Mouse (Mus musculus) C2C12 (cell line): ENCODE measurements at regions not wholly inside any gene's neighbourhood (a gene's known extent, or its start where the extent isn't known, plus 50 kb on each side); places are given as distances from the start of the nearest gene placed in this dataset.

Source experiments
- H3K27me3 ChIP-seq: one replicate; pipeline ENCODE4 v1.6.1; 2011; ENCODE audit not compliant: control insufficient read depth, insufficient read depth, insufficient read length
- H3K36me3 ChIP-seq: one replicate; pipeline ENCODE4 v1.6.1; 2011; ENCODE audit not compliant: control insufficient read depth, insufficient read depth
- H3K4me3 ChIP-seq: one replicate; pipeline ENCODE4 v1.5.1; 2011; ENCODE audit warnings: mild to moderate bottlenecking, control low read depth; ENCODE audit not compliant: poor library complexity, insufficient read depth, severe bottlenecking
- H3K79me2 ChIP-seq: one replicate; pipeline ENCODE4 v1.6.1; 2011; ENCODE audit not compliant: control insufficient read depth, insufficient read depth
- H3K79me3 ChIP-seq: one replicate; pipeline ENCODE4 v1.6.1; 2011; ENCODE audit warnings: low read depth, control low read depth
- H3ac ChIP-seq: one replicate; pipeline ENCODE3; 2011; ENCODE audit warnings: low read depth; ENCODE audit not compliant: control insufficient read depth, insufficient read length
- CEBPB ChIP-seq: IDR thresholded peaks from one replicate; pipeline ENCODE4 v1.6.1; 2011; ENCODE audit warnings: low read depth, mild to moderate bottlenecking, control low read depth, moderate library complexity
- CTCF ChIP-seq: IDR thresholded peaks from one replicate; pipeline ENCODE4 v1.5.1; 2011; ENCODE audit not compliant: control insufficient read depth, insufficient read depth, insufficient read length
- FOSL1 ChIP-seq: IDR thresholded peaks from one replicate; pipeline ENCODE4 v1.8.0; 2011; ENCODE audit warnings: mild to moderate bottlenecking, low read length; ENCODE audit not compliant: poor library complexity, insufficient read depth, severe bottlenecking
- MAX ChIP-seq: IDR thresholded peaks from one replicate; pipeline ENCODE4 v1.6.1; 2011; ENCODE audit warnings: mild to moderate bottlenecking, control low read depth
- MYOD1 ChIP-seq: IDR thresholded peaks from one replicate; pipeline ENCODE4 v1.6.1; 2011; ENCODE audit warnings: low read depth; ENCODE audit not compliant: control insufficient read depth, insufficient read length
- MYOG ChIP-seq: IDR thresholded peaks from one replicate; pipeline ENCODE4 v1.6.1; 2011; ENCODE audit not compliant: control insufficient read depth, insufficient read length; ENCODE audit errors: extremely low read depth
- USF1 ChIP-seq: IDR thresholded peaks from one replicate; pipeline ENCODE4 v1.6.1; 2011; ENCODE audit warnings: low read depth, mild to moderate bottlenecking, control low read depth, moderate library complexity

GRCm38 (mm10) chr9:61151901-61152337, 220.2 kb upstream of the Tle3 start:
- Histone ChIP-seq H3K27me3 (peaks cover 22% of the 10 kb centered on the region), H3K79me3 (no peaks in the 10 kb centered on the region), H3K79me2 (no peaks in the 10 kb centered on the region), H3K36me3 (no peaks in the 10 kb centered on the region), H3ac (no peak overlapping the region), H3K4me3 (no peak overlapping the region)
- TF ChIP-seq MYOD1 = no peak
- no peak for TF ChIP-seq USF1
- TF ChIP-seq CEBPB = no peak
- no peak for TF ChIP-seq MYOG
- TF ChIP-seq FOSL1 = no peak
- TF ChIP-seq CTCF = no peak

GRCm38 (mm10) chr9:61154721-61155120, 217.4 kb upstream of the Tle3 start:
- H3K36me3 ChIP-seq = no peaks in the 10 kb centered on the region
- TF ChIP-seq USF1 (no peak), MAX (no peak), CEBPB (no peak), MYOG (no peak), FOSL1 (no peak), CTCF (no peak), MYOD1 (no peak)
- no peaks in the 10 kb centered on the region for H3K79me2 ChIP-seq
- no peak overlapping the region for H3ac ChIP-seq
- peaks cover 31% of the 10 kb centered on the region for H3K27me3 ChIP-seq
- H3K4me3 ChIP-seq = no peak overlapping the region
- no peaks in the 10 kb centered on the region for H3K79me3 ChIP-seq

- Histone ChIP-seq H3K27me3 (peaks cover 31% of the 10 kb centered on the region), H3K36me3 (no peaks in the 10 kb centered on the region), H3K79me2 (no peaks in the 10 kb centered on the region), H3K4me3 (no peak overlapping the region), H3ac (no peak overlapping the region), H3K79me3 (no peaks in the 10 kb centered on the region)
- TF ChIP-seq CTCF = no peak
- TF ChIP-seq FOSL1 = no peak
- TF ChIP-seq MYOG = no peak
- TF ChIP-seq MYOD1 = no peak
- TF ChIP-seq MAX = no peak
- no peak for TF ChIP-seq USF1
- TF ChIP-seq CEBPB = no peak
These were observed 216.3 kb upstream of the Tle3 start for GRCm38 (mm10) chr9:61155851-61156250.

GRCm38 (mm10) chr9:61158192-61158770, 213.9 kb upstream of the Tle3 start:
- no peaks in the 10 kb centered on the region for H3K36me3 ChIP-seq
- TF ChIP-seq USF1 = no peak
- no peak for TF ChIP-seq CTCF
- no peak for TF ChIP-seq MYOD1
- no peak for TF ChIP-seq CEBPB
- no peak for TF ChIP-seq FOSL1
- no peak for TF ChIP-seq MAX

GRCm38 (mm10) chr9:61159159-61159558, 213.0 kb upstream of the Tle3 start:
- Histone ChIP-seq H3K79me2 (no peaks in the 10 kb centered on the region), H3K36me3 (no peaks in the 10 kb centered on the region), H3K4me3 (no peak overlapping the region), H3ac (no peak overlapping the region), H3K27me3 (peaks cover 31% of the 10 kb centered on the region), H3K79me3 (no peaks in the 10 kb centered on the region)
- TF ChIP-seq MAX (no peak), MYOD1 (no peak), USF1 (no peak), FOSL1 (no peak), MYOG (no peak), CEBPB (no peak), CTCF (no peak)

More at GRCm38 (mm10) chr9:61158192-61158770, 213.9 kb upstream of the Tle3 start:
- Histone ChIP-seq H3ac (no peak overlapping the region), H3K79me3 (no peaks in the 10 kb centered on the region), H3K79me2 (no peaks in the 10 kb centered on the region), H3K4me3 (no peak overlapping the region), H3K27me3 (peaks cover 31% of the 10 kb centered on the region)

- Histone ChIP-seq H3ac (no peak overlapping the region), H3K79me3 (no peaks in the 10 kb centered on the region), H3K79me2 (no peaks in the 10 kb centered on the region), H3K27me3 (peaks cover 31% of the 10 kb centered on the region), H3K4me3 (no peak overlapping the region), H3K36me3 (no peaks in the 10 kb centered on the region)
- no peak for TF ChIP-seq MAX
- no peak for TF ChIP-seq MYOD1
- no peak for TF ChIP-seq MYOG
- no peak for TF ChIP-seq CEBPB
- TF ChIP-seq USF1 = no peak
- TF ChIP-seq FOSL1 = no peak
- no peak for TF ChIP-seq CTCF
These were observed 212.6 kb upstream of the Tle3 start for GRCm38 (mm10) chr9:61159616-61160015.
